Mouse (Mus musculus) kidney, adult 9 months (tissue): ENCODE data around the gene Ccdc187.

Source experiments
- DNase-seq: peaks from one replicate; pipeline ENCODE4 v3.0.0; 2022

Gene Ccdc187

GRCm38 (mm10) chr2:26315925-26316311 lies 21.6 kb upstream of the Ccdc187 start:
- DNase-seq = peak; percentile 55

- peak; percentile 69 for DNase-seq
Observed at GRCm38 (mm10) chr2:26315072-26315924, 20.9 kb upstream of the Ccdc187 start, which contains the start of gene Gpsm1. Gene Gpsm1 (plus strand): TSS chr2:26315515.

GRCm38 (mm10) chr2:26314281-26315071 lies 20.1 kb upstream of the Ccdc187 start:
- DNase-seq = peak; percentile 40

GRCm38 (mm10) chr2:26313394-26313793 lies 19.0 kb upstream of the Ccdc187 start:
- no peak for DNase-seq

GRCm38 (mm10) chr2:26312812-26313211 lies 18.5 kb upstream of the Ccdc187 start:
- DNase-seq = no peak

GRCm38 (mm10) chr2:26311936-26312335 lies 17.6 kb upstream of the Ccdc187 start:
- DNase-seq = no peak

GRCm38 (mm10) chr2:26309739-26310138 lies 15.4 kb upstream of the Ccdc187 start:
- DNase-seq = no peak

GRCm38 (mm10) chr2:26306702-26307101 lies 12.3 kb upstream of the Ccdc187 start:
- no peak for DNase-seq

- DNase-seq = no peak
Observed at GRCm38 (mm10) chr2:26305555-26305954, 11.2 kb upstream of the Ccdc187 start.

GRCm38 (mm10) chr2:26304711-26305110 lies 10.4 kb upstream of the Ccdc187 start:
- no peak for DNase-seq

- no peak for DNase-seq
Observed at GRCm38 (mm10) chr2:26302005-26302503, 7.7 kb upstream of the Ccdc187 start.

- peak; percentile 87 for DNase-seq
Observed at GRCm38 (mm10) chr2:26300808-26301174, 6.4 kb upstream of the Ccdc187 start.

- no peak for DNase-seq
Observed at GRCm38 (mm10) chr2:26300161-26300807, 5.9 kb upstream of the Ccdc187 start.

GRCm38 (mm10) chr2:26299336-26299735 lies 5.0 kb upstream of the Ccdc187 start:
- DNase-seq = no peak

- no peak for DNase-seq
Observed at GRCm38 (mm10) chr2:26298856-26299230, 4.5 kb upstream of the Ccdc187 start.

GRCm38 (mm10) chr2:26298208-26298855 lies 4.0 kb upstream of the Ccdc187 start:
- DNase-seq = no peak

- no peak for DNase-seq
Observed at GRCm38 (mm10) chr2:26296606-26297195, 2.3 kb upstream of the Ccdc187 start.

- no peak for DNase-seq
Observed at GRCm38 (mm10) chr2:26290133-26290532, 4.2 kb downstream of the Ccdc187 start.

- DNase-seq = no peak
Observed at GRCm38 (mm10) chr2:26286391-26286790, 8.0 kb downstream of the Ccdc187 start.

GRCm38 (mm10) chr2:26285804-26286203 lies 8.6 kb downstream of the Ccdc187 start:
- DNase-seq = peak; percentile 11

- DNase-seq = no peak
Observed at GRCm38 (mm10) chr2:26280594-26280993, 13.8 kb downstream of the Ccdc187 start.

GRCm38 (mm10) chr2:26279712-26280111 lies 14.6 kb downstream of the Ccdc187 start:
- DNase-seq = no peak
